Mouse (Mus musculus) heart, adult 2 months (tissue): Measurements from ENCODE around the gene Fam163a. TPM values are rescaled to one million over a fixed set of nuclear protein-coding genes. Genes with fewer than 3 reads are reported as not detected.

Experiments used
- DNase-seq, 2 experiments: peaks; one replicate each; pipeline ENCODE4 v3.0.0; 2021
- H3K27ac ChIP-seq: fragments of 200-600 bp; 2 replicates; pipeline ENCODE4 v1.8.1; 2022
- H3K27me3 ChIP-seq: fragments of 200-500 bp; 2 replicates; pipeline ENCODE4 v1.6.1; 2012; ENCODE audit warnings: mild to moderate bottlenecking, low read length, inconsistent platforms, mixed read lengths; ENCODE audit not compliant: control insufficient read depth, insufficient read depth
- H3K36me3 ChIP-seq: fragments of 200-500 bp; 2 replicates; pipeline ENCODE4 v1.6.1; 2012; ENCODE audit warnings: low read length, inconsistent platforms; ENCODE audit not compliant: control insufficient read depth, insufficient read depth
- H3K4me1 ChIP-seq: fragments of 200-500 bp; 2 replicates; pipeline ENCODE4 v1.6.1; 2011; ENCODE audit warnings: low read length; ENCODE audit not compliant: control insufficient read depth, insufficient read depth
- H3K4me3 ChIP-seq: fragments of 200-600 bp; 2 replicates; pipeline ENCODE4 v1.8.1; 2022
- H3K79me2 ChIP-seq: fragments of 200-500 bp; replicated peaks from 2 replicates; pipeline ENCODE4 v1.6.1; 2012; ENCODE audit warnings: mild to moderate bottlenecking, inconsistent platforms, low read length, moderate library complexity, mixed read lengths; ENCODE audit not compliant: control insufficient read depth, insufficient read depth
- H3K9ac ChIP-seq: fragments of 200-500 bp; 2 replicates; pipeline ENCODE4 v1.6.1; 2012; ENCODE audit warnings: low read depth, mild to moderate bottlenecking, control low read depth, inconsistent platforms, low read length, mixed read lengths
- CTCF ChIP-seq: fragments of 200-600 bp; IDR thresholded peaks from 2 replicates; pipeline ENCODE4 v1.8.1; 2022; ENCODE audit warnings: antibody characterized with exemption, mild to moderate bottlenecking, moderate library complexity
- EP300 ChIP-seq: fragments of 200-500 bp; IDR thresholded peaks from 2 replicates; pipeline ENCODE4 v1.6.1; 2011; ENCODE audit warnings: low read depth, low read length, control low read depth; ENCODE audit not compliant: insufficient read depth
- POLR2A ChIP-seq: fragments of 200-500 bp; IDR thresholded peaks from 2 replicates; pipeline ENCODE4 v1.6.1; 2011; ENCODE audit warnings: mild to moderate bottlenecking, low read depth, low read length, control low read depth; ENCODE audit not compliant: insufficient read depth
- WGBS: fragments of 180-500 bp; shearing (Covaris S2); methylation state at CpG from one replicate; pipeline ENCODE4 v1.1.7; 2018; 5-methylcytosine and 5-hydroxymethylcytosine counted together
- intact Hi-C: fragments of 180-260 bp; cut with DNase I; formaldehyde crosslinking; loops from one replicate; pipeline ENCODE4 v1.15.1; 2025
- polyA plus RNA-seq: library from polyadenylated mRNA; depleted of rRNA; stranded (reverse); fragments of >200 nt; gene quantifications from 2 replicates; pipeline ENCODE4 v1.2.3, GENCODE M21; 2012
- total RNA-seq, 2 experiments: library from RNA; stranded (reverse); gene quantifications; 2 replicates each; pipeline ENCODE4 v1.2.3; 2021

Fam163a gene
- total and polyA plus RNA-seq, 3 experiments, result 0.23 TPM; not detected in 2

- no peak for DNase-seq
- no peak for TF ChIP-seq EP300
- TF ChIP-seq CTCF, result no peak
- TF ChIP-seq POLR2A, result no peak
- no peaks in the 10 kb centered on the region for H3K27me3 ChIP-seq
- H3K27ac ChIP-seq, result no peak overlapping the region
- H3K79me2 ChIP-seq, result no peaks in the 10 kb centered on the region
- H3K4me1 ChIP-seq, result peaks cover 13% of the 10 kb centered on the region
- H3K4me3 ChIP-seq, result no peak overlapping the region
- H3K36me3 ChIP-seq, result no peaks in the 10 kb centered on the region
- H3K9ac ChIP-seq, result no peak overlapping the region
- WGBS, result 47% methylated on average over 2 of the region's 2 CpGs
- intact Hi-C loops, result no loop called here
Measured at GRCm38 (mm10) chr1:156218573-156218972, 13.7 kb upstream of the Fam163a start.

DNA sequence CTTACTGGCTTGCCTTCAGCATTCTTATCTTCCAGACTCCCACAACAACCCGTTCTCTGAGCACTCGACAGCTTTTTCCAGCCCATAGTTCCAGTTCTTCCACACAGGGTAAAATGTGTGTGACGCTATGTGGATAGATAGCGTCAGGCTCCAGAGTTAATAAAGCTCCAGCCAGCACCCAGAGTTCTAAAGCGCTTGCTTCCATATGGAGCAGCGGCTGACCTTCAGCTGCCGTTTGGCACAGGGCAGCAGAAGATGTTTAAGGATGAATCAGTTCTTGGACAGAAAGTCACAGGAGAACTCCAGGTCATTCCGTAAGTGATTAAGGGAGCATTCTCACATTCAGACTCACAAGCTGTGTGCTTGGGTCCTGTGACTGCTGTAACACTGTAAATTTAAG lies 13.1 kb upstream of the Fam163a start:
- intact Hi-C loops, result no loop called here
- Histone ChIP-seq H3K9ac (no peak overlapping the region), H3K27ac (no peak overlapping the region), H3K36me3 (no peaks in the 10 kb centered on the region), H3K4me3 (no peak overlapping the region), H3K27me3 (no peaks in the 10 kb centered on the region), H3K4me1 (peaks cover 12% of the 10 kb centered on the region), H3K79me2 (no peaks in the 10 kb centered on the region)
- WGBS, result 36% methylated on average over 8 of the region's 8 CpGs
- no peak for TF ChIP-seq CTCF
- no peak for TF ChIP-seq POLR2A
- TF ChIP-seq EP300, result no peak
- DNase-seq, result no peak

DNA sequence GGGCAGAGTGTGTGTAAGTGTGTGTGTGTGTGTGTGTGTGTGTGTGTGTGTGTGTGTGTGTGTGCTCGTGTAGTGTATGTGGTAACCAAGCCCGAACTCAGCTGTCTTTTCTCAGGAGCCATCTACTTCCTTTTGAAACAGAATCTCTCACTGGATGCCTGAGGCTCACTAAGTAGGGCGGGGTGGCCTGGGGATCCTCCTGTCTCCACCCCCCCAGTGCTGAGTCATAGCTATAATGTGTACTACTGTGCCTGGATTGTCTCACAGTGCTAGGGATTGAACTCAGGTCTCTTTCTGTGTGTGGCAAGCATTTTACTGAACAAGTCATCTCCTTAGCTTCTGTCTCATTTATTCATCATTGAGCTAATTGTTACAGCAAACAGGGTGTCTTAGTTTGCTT lies 12.6 kb upstream of the Fam163a start:
- H3K79me2 ChIP-seq, result no peaks in the 10 kb centered on the region
- intact Hi-C loops, result no loop called here
- H3K27me3 ChIP-seq, result no peaks in the 10 kb centered on the region
- 41% methylated on average over 3 of the region's 3 CpGs for whole genome bisulfite sequencing
- TF ChIP-seq POLR2A (no peak), EP300 (no peak), CTCF (no peak)
- no peak overlapping the region for H3K4me3 ChIP-seq
- peak; percentile 38 to 56 for DNase-seq
- H3K4me1 ChIP-seq, result peaks cover 10% of the 10 kb centered on the region
- no peaks in the 10 kb centered on the region for H3K36me3 ChIP-seq
- no peak overlapping the region for H3K9ac ChIP-seq
- H3K27ac ChIP-seq, result no peak overlapping the region

DNA sequence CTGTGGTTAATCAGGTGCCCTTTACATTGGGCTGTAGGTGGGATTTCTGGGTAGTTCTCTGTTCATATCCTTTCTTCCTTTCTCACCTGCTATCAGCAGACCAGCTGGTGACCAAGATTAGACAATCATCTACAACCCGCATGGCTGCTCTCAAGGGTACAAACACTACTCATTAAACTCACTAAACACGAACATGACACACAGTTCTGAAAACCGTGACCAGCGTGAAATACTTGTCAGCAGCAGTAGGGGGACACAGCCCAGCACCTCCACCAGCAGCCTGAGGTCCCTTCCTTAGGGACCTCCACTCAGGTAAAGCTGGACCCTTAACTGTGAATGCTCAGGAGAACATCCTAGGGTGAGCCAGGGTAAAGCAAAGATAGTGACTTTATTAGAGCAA lies 11.4 kb upstream of the Fam163a start:
- DNase-seq, result no peak
- intact Hi-C loops, result no loop called here
- H3K27me3 ChIP-seq, result no peaks in the 10 kb centered on the region
- H3K9ac ChIP-seq, result no peak overlapping the region
- 88% methylated on average over 4 of the region's 4 CpGs for WGBS
- H3K79me2 ChIP-seq, result no peaks in the 10 kb centered on the region
- H3K27ac ChIP-seq, result no peak overlapping the region
- H3K4me3 ChIP-seq, result no peak overlapping the region
- H3K4me1 ChIP-seq, result peaks cover 10% of the 10 kb centered on the region
- no peak for TF ChIP-seq CTCF
- TF ChIP-seq EP300, result no peak
- TF ChIP-seq POLR2A, result no peak
- H3K36me3 ChIP-seq, result no peaks in the 10 kb centered on the region

- Histone ChIP-seq H3K27ac (no peak overlapping the region), H3K79me2 (no peaks in the 10 kb centered on the region), H3K36me3 (no peaks in the 10 kb centered on the region), H3K27me3 (no peaks in the 10 kb centered on the region), H3K4me3 (no peak overlapping the region), H3K9ac (no peak overlapping the region), H3K4me1 (peaks cover 10% of the 10 kb centered on the region)
- no peak for DNase-seq
- TF ChIP-seq EP300, result no peak
- TF ChIP-seq CTCF, result no peak
- no peak for TF ChIP-seq POLR2A
- intact Hi-C loops, result no loop called here
- 90% methylated on average over 8 of the region's 8 CpGs for WGBS
Measured at GRCm38 (mm10) chr1:156214651-156215050, 9.8 kb upstream of the Fam163a start.

DNA sequence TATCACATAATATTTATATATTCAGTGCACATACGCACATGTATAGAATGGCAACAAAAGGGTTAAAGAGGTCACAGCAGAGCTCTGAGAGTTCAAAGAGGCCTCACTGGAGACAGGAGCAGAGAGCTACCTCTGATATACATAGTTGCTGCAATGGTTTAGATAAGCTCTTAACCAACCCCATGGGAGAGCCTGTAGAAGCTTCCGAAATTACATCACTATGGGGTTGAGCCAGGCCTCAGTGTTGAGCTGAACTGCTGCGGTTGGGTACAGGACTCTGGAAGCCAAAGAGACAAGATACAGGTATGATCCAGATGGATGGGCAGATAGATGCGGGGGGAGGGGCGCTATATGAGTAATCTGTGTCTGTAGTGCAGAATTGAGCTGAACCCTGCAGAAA lies 8.1 kb upstream of the Fam163a start:
- H3K9ac ChIP-seq, result no peak overlapping the region
- no peak for DNase-seq
- TF ChIP-seq POLR2A, result no peak
- TF ChIP-seq EP300, result no peak
- no peak for TF ChIP-seq CTCF
- H3K4me1 ChIP-seq, result peaks cover 4% of the 10 kb centered on the region
- no peak overlapping the region for H3K4me3 ChIP-seq
- intact Hi-C loops, result no loop called here
- H3K27ac ChIP-seq, result no peak overlapping the region
- WGBS, result 73% methylated on average over 5 of the region's 5 CpGs
- H3K36me3 ChIP-seq, result no peaks in the 10 kb centered on the region
- no peaks in the 10 kb centered on the region for H3K79me2 ChIP-seq
- no peaks in the 10 kb centered on the region for H3K27me3 ChIP-seq
